Mouse (Mus musculus): Measurements from ENCODE around the gene Papss2.

Papss2 gene

GRCm38 (mm10) chr19:32713471-32713870 lies 117.9 kb downstream of the Papss2 start:
- no peak for DNase-seq

DNA sequence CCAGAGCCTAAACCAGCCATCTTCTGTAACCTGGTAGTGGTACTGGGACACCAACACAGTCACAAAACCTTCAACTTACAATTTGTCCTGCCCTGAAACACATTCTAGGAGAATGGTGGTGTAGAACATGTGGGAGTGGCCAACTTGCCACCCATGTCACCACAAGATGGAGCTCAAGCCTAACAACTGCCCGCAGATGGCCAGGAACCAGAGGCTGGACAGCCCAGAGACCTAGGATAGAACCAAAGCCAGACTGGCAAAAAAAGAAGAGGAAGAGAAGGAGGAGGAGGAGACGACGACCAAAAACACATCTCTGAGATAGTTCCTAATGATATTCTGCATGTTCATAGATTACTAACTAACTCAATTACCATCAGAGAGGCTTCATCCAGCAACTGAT lies 119.6 kb downstream of the Papss2 start:
- DNase-seq, result peak; percentile 75

DNA sequence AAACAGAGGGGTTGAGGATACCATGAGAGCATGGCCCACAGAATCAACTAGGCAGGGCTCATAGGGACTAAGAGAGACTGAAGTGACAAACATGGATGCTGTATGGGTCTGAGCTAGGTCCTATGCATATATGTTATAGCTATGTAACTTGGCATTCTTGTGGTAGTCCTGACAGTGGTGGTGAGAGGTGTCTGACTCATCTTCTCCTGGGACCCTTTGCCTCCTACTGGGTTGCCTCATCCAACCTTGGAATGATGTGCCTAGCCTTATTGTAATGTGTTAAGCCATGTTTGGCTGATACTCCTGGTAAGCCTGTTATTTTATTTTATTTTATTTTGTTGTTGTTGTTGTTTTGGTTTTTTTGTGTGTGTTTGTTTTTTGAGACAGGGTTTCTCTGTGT lies 120.1 kb downstream of the Papss2 start:
- DNase-seq, result no peak

Measured in kidney, adult 11 months (tissue).